Mouse (Mus musculus) left cerebral cortex, adult 8-10 months (tissue): ENCODE results near the gene Nrsn2. TPM values are rescaled to one million over a fixed set of nuclear protein-coding genes. Genes with fewer than 3 reads are reported as not detected.
A peak's percentile ranks its signal among the peaks of the same experiment; 100 is the strongest.

Experiments used
- DNase-seq, 2 experiments: peaks; one replicate each; pipeline ENCODE4 v3.0.0; 2022; ENCODE audit warnings: low spot score in 2 of 2
- total RNA-seq, 4 experiments: library from RNA; stranded (reverse); gene quantifications; 2 replicates each; pipeline ENCODE4 v1.2.4; 2022

The Nrsn2 gene
- 100 to 1,000 TPM; 112 to 125 (median 120) TPM for total RNA-seq

- DNase-seq, result no peak
Observed at GRCm38 (mm10) chr2:152376345-152376741, at the start of gene Nrsn2. Gene Nrsn2 (minus strand): TSS chr2:152376638.

- no peak for DNase-seq
Observed at GRCm38 (mm10) chr2:152415786-152416185, 39.3 kb upstream of the Nrsn2 start.

- DNase-seq, result no peak
Observed at GRCm38 (mm10) chr2:152415287-152415686, 38.8 kb upstream of the Nrsn2 start, which contains the start of gene 6820408C15Rik. Gene 6820408C15Rik (plus strand): TSS chr2:152415587.

GRCm38 (mm10) chr2:152414591-152415165 lies 38.2 kb upstream of the Nrsn2 start, which contains the start of gene Zcchc3:
Gene Zcchc3 (minus strand): TSS chr2:152415027.
- DNase-seq, result peak; percentile 86

GRCm38 (mm10) chr2:152413765-152414584 lies 37.5 kb upstream of the Nrsn2 start:
- DNase-seq, result peak in 1 of 2 experiments; percentile 32

DNA sequence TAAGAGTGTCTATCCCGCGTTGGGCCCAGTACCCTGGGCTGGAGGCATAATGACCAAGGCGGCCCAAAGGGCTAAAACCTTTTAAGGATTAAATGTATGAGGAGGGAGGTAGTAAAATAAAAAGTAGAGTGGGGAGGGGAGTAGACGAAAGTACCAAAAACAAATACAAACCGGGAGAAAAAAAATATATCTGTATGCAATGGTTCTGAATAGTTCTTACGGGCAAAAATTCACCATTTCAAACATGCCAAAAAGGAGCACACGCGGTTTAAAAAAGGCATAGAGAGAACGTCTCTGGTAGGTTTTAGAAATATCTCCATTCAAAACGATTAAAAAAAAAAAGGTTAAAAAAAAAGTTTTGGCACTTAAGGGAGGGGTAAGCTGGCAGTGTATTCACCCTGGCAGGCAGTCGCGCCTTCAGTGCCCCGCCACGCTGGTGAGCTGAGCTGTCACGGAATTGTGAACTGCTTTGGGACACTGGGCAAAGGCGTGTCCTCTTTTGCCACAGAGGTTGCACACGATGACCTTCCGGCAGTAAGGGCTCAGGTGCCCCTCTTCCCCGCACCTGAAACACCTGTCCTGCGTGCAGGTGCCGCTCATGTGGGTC lies 36.8 kb upstream of the Nrsn2 start:
- no peak for DNase-seq

DNA sequence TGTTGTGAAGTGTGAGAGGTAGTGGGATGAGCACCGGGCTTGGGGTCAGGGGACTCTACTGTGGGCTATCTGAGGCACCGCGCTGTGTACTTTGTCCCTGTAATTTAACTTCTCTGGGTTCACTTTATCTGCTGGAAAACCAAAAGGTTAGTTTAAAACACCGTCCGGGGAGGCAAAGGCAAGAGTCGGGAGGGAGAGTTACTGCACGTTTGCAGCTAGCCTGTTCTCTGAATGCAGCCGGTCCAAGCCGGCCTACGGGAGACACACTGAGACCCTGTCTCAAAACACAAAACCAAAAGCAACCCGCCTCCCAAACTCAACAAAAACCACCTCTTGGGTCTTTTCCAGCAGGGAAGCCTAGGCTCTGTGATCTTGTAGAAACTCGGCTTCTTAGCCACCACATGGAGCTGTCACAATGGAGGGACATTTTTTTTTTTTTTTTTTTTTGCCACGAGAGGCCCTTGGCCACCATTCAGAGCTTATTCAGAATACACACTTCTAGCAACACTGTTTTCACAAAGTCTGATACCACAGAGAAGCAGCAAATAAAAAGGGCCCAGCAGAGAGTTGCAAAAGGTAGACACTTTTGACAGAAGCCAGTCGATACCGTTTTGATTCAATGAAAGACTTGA lies 36.2 kb upstream of the Nrsn2 start:
- DNase-seq, result no peak

GRCm38 (mm10) chr2:152411471-152411870 lies 35.0 kb upstream of the Nrsn2 start:
- DNase-seq, result no peak

GRCm38 (mm10) chr2:152410971-152411371 lies 34.5 kb upstream of the Nrsn2 start:
- peak; percentile 32 to 78 for DNase-seq

- DNase-seq, result no peak
Observed at GRCm38 (mm10) chr2:152409781-152410180, 33.3 kb upstream of the Nrsn2 start.

GRCm38 (mm10) chr2:152406126-152406525 lies 29.7 kb upstream of the Nrsn2 start:
- peak; percentile 90 to 98 for DNase-seq

- no peak for DNase-seq
Observed at GRCm38 (mm10) chr2:152399122-152399542, 22.7 kb upstream of the Nrsn2 start.

DNA sequence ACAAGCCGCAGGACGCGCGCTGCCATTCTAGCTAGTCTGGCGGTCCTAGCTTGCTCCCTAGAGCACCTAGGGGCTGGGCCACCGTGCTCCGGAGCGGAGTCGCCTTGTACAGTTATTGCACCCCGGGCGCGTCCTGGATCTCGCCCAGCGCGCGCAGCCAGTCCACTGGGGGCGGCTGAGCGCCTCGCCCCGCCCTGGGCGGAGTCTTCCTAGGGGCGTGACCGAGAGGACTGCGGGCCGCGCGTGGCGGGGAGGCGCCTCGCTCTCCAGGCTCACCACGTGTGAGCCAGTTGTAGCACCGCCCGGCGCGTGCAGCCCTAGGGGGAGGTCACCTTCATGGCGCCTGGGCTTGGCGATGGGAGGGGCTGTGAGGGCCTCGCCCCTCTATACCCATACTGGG lies 22.3 kb upstream of the Nrsn2 start:
- peak; percentile 82 to 92 for DNase-seq

- peak; percentile 95 to 97 for DNase-seq
Observed at GRCm38 (mm10) chr2:152397680-152398435, 21.4 kb upstream of the Nrsn2 start, which contains the start of gene Sox12. Gene Sox12 (minus strand): TSS chr2:152398063.

GRCm38 (mm10) chr2:152397004-152397589 lies 20.7 kb upstream of the Nrsn2 start:
- DNase-seq, result peak; percentile 68 to 93

GRCm38 (mm10) chr2:152396110-152397003 lies 19.9 kb upstream of the Nrsn2 start:
- DNase-seq, result peak; percentile 64 to 93

DNA sequence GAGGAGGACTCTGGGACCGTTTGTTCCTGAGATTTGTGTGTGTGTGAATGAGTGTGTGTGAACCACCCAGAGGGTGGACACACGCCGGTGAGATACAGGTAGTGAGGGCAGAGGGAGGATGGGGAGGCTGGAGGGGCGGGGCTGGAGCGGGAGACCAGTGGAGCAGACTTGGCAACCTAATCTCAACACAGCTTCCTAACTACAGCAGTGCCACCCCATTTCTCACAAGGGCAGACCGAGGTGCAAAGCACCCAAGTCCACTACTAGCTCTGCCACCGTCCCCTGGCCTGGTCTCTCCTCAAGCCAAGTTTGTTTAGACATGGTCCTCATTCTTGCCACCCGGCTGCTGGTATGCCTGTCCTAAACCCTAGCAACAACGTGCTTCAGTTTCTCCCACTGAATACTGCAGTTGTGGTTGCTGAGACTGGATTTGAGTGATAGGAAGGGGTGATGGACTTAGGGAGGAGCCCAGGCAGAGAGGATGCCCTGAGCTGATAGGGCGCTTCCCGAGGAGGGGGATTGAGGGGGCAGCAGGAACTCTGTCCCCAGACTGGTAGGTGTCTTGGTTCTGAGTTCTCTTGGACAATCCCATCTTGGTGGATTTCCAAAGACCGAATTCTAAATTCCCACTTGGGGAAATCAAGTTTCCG lies 19.0 kb upstream of the Nrsn2 start:
- DNase-seq, result peak in 1 of 2 experiments; percentile 30

DNA sequence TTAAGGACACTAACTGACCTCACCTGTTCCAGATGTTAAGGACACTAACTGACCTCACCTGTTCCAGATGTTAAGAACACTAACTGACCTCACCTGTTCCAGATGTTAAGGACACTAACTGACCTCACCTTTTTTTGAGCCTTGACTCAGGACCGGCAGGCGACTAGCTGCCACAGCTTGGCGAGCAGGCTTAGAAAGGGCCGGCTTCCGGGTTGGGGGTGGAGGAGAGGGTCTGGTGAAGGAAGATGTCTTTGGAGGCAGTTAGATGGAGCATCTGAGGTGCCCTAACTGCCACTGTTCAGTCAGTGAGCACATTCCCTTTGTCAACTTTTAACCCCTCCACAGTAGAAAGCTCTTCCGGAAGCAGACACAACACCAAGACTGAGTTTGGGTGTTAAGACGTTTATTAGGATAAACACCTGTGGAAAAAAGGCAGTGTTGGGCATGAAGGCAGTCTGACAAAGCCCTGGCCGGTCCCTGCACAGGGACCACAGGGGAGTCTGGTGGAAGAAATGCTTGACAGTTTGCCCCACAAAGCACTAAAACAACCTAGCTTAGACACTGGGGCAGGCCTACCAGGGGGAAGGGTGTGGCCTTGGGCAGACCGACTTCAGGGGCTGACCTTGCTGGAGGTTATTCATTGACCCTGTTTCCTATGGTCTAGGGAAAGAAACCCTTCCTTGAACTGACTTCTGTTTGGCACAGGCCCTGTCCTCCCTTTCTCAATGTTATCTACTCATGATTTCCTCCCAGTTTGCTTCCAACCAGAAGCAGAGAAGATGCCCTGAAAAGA lies 17.0 kb upstream of the Nrsn2 start:
- no peak for DNase-seq
